Mouse (Mus musculus) neural tube, embryonic 15.5 days (tissue): ENCODE data around the gene Map3k14. TPM values are rescaled to one million over a fixed set of nuclear protein-coding genes. Genes with fewer than 3 reads are reported as not detected.

Experiments
- ATAC-seq: fragments of 200-750 bp; cut with Nextera tagmentation; 2 replicates; pipeline ENCODE4 v1.8.0; 2017; ENCODE audit warnings: mild to moderate bottlenecking, moderate TSS enrichment, moderate library complexity; ENCODE audit not compliant: low FRiP score
- H3K27ac ChIP-seq: fragments of 300-500 bp; sonication (generic); replicated peaks from 2 replicates; pipeline ENCODE4 v1.5.1; 2015; ENCODE audit warnings: mild to moderate bottlenecking, inconsistent platforms
- H3K27me3 ChIP-seq: fragments of 300-500 bp; sonication (generic); replicated peaks from 2 replicates; pipeline ENCODE4 v1.6.1; 2015; ENCODE audit warnings: inconsistent platforms
- H3K36me3 ChIP-seq: fragments of 300-500 bp; sonication (generic); 2 replicates; pipeline ENCODE4 v1.6.1; 2015; ENCODE audit warnings: inconsistent platforms
- H3K4me1 ChIP-seq: fragments of 300-500 bp; sonication (generic); 2 replicates; pipeline ENCODE4 v1.6.1; 2015; ENCODE audit warnings: inconsistent platforms
- H3K4me2 ChIP-seq: fragments of 300-500 bp; sonication (generic); 2 replicates; pipeline ENCODE4 v1.6.1; 2015; ENCODE audit warnings: inconsistent platforms, mild to moderate bottlenecking, moderate library complexity
- H3K4me3 ChIP-seq: fragments of 300-500 bp; sonication (generic); replicated peaks from 2 replicates; pipeline ENCODE4 v1.5.1; 2015; ENCODE audit warnings: mild to moderate bottlenecking, inconsistent platforms
- H3K9ac ChIP-seq: fragments of 300-500 bp; sonication (generic); replicated peaks from 2 replicates; pipeline ENCODE4 v1.6.1; 2015; ENCODE audit warnings: mild to moderate bottlenecking, inconsistent platforms
- H3K9me3 ChIP-seq: fragments of 300-500 bp; sonication (generic); replicated peaks from 2 replicates; pipeline ENCODE4 v1.6.1; 2016; ENCODE audit warnings: inconsistent platforms
- WGBS: fragments of 180-500 bp; shearing (Covaris S2); methylation state at CpG from one replicate; pipeline ENCODE4 v1.1.7; 2015; ENCODE audit warnings: mixed read lengths; 5-methylcytosine and 5-hydroxymethylcytosine counted together
- polyA plus RNA-seq: library from polyadenylated mRNA; unstranded; fragments of >200 nt; fragmentation: Nextera tagmentation; extraction: Ambion mirVana; gene quantifications from 2 replicates; pipeline ENCODE4 v1.2.1, GENCODE M21; 2015

Gene Map3k14
- polyA plus RNA-seq, 1 experiment from 2014 or later: 3.8 TPM

DNA sequence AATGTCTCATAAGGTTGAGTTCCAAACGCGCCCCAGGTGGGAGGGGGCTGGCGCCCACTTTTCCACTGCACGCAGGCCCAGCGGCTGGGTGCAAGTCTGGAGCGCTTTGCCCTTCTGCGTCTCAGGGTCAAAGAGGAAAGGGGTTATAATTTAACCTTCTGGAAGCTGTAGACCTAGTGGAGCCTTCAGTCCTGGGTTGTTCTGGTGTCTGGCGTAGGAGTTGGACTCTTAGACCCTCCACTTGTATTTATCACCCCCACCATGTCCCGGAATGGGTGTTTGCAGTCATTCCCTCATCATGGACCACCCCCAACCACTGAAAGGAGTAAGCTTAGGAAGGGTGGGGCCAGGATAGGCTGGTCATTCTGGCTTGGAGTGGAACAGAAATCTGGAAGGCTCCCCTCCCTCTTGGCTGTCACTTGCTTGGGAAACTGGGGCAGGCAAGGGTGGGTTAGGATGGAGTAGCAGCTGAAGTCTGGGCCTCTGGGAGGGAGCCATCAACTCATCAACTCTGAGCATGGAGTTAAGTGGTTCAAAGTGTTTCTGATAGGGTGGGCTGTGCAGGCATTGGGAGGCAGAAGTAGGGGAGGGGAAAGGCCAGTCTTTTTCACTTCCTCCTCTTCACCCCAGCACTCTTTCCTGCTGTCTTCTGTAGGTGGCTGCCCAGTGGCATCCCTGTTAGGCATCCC, 95.4 kb downstream of the Map3k14 start:
- Histone ChIP-seq H3K9me3 (no peaks in the 10 kb centered on the region), H3K4me3 (peak overlapping the region; percentile 71), H3K36me3 (no peaks in the 10 kb centered on the region), H3K4me1 (peaks cover 55% of the 10 kb centered on the region), H3K27me3 (peaks cover 29% of the 10 kb centered on the region), H3K9ac (peak overlapping the region; percentile 76), H3K4me2 (peak overlapping the region; percentile 85), H3K27ac (no peak overlapping the region)
- no peak for ATAC-seq
- 44% methylated on average over 9 of the region's 9 CpGs for WGBS

DNA sequence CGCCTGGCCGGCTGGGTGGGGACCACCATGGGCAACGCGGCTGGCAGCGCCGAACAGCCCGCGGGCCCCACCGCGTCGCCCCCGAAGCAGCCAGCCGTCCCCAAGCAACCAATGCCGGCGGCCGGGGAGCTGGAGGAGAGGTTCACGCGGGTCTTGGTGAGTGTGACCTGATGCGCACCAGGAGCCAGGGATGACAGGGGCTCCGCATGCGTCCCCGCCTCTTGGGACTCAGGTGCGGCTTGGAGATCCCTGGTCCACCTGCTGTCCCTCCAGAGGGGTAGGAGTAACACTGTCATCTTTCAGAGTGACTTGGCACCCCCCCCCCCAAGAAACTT, 96.0 kb downstream of the Map3k14 start:
- peak; percentile 12; the same call in 1 of the 2 replicates for ATAC-seq
- H3K4me1 ChIP-seq: peaks cover 55% of the 10 kb centered on the region
- peak overlapping the region; percentile 85 for H3K4me2 ChIP-seq
- peak overlapping the region; percentile 71 for H3K4me3 ChIP-seq
- peak overlapping the region; percentile 71; the same call in 1 of the 2 replicates for H3K27ac ChIP-seq
- no peaks in the 10 kb centered on the region for H3K9me3 ChIP-seq
- H3K27me3 ChIP-seq: peaks cover 29% of the 10 kb centered on the region
- H3K36me3 ChIP-seq: no peaks in the 10 kb centered on the region
- WGBS: 2% methylated on average over 22 of the region's 23 CpGs
- peak overlapping the region; percentile 76 for H3K9ac ChIP-seq

DNA sequence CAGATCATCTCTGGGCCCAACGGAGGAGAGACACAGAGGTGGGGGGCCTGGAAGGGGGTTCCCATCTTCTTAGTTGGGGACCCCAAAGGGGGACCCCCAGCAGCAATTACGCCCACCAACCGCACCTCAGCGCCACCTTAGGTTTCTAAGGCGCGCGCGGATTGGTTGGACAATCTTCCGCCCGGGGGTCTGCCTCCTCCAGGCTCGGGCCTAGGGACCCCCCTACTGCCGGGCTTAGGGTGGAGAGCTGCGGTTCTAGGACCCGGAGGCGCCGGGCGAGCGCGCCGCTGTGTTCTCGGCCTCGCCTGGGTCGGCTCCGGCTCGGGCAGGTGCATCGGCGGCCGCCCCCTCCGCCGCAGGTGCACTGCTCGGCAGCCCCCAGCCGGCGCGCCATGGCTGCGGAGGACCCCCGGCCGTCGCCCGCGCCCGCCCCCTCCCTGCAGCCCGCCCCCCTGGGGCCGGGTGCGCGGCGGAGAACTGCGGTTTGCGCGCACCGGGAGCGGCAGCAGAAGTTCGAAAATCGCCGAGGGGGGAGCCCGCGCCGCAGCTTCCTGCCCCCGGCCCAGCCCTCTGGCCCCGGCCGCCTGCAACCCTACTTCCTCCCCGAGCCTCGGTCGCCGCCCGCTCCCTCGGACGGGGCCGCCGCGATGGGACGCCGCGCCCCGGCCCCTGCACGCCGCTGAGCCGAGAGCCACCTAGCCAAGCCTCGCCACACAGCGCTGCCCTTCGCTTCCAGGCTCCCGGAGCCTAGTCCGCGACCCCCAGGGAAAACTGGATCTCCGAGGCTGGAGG, 96.6 kb downstream of the Map3k14 start, which contains the start of gene Fmnl1:
Gene Fmnl1, plus strand, starts transcription at position 614 of the 792 bp plus-strand sequence.
- Histone ChIP-seq H3K4me1 (peaks cover 55% of the 10 kb centered on the region), H3K9me3 (no peaks in the 10 kb centered on the region), H3K4me2 (peak within 1 kb of the TSS; percentile 85), H3K27ac (peak within 1 kb of the TSS; percentile 71), H3K27me3 (peaks cover 29% of the 10 kb centered on the region), H3K36me3 (no peaks in the 10 kb centered on the region), H3K4me3 (peak within 1 kb of the TSS; percentile 71), H3K9ac (peak within 1 kb of the TSS; percentile 76)
- WGBS: under 1% methylated on average over 70 of the region's 84 CpGs
- peak; percentile 78 for ATAC-seq

DNA sequence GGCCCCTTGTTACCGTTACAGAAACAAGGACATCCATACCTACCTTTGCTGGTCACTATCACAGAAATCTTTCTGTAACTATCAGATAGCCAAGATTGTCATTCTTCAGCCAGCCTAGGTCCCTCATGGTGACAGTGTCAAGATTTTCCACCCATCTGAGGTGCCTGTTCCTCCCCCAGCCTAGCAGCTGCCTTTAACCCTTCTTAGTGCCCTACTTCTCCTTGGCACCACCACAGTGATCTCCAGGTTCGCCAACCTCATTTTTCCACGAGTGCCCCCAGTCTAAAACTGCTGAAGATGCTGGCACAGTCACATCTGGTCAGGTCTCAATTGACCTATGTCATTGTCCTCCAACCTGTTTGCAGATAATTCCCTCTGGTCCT, 97.2 kb downstream of the Map3k14 start:
- peak; percentile 23; the same call in 1 of the 2 replicates for ATAC-seq
- Histone ChIP-seq H3K27ac (0 out of 2 replicates have a peak overlapping the region, but pooled peaks have one; percentile 71), H3K4me3 (peak overlapping the region; percentile 71), H3K27me3 (peaks cover 29% of the 10 kb centered on the region), H3K36me3 (no peaks in the 10 kb centered on the region), H3K4me1 (peaks cover 55% of the 10 kb centered on the region), H3K9ac (peak overlapping the region; percentile 76), H3K9me3 (no peaks in the 10 kb centered on the region), H3K4me2 (peak overlapping the region; percentile 85)
- 46% methylated on average over 3 of the region's 3 CpGs for WGBS

Other genes with a start within 250 kb of the Map3k14 start
- 33.8 and 39.3 TPM in 2 replicates for gene Nmt1, start 239.3 kb downstream of the Map3k14 start, polyA plus RNA-seq
- gene Dcakd, start 239.1 kb downstream of the Map3k14 start, polyA plus RNA-seq: 149 and 153 TPM in 2 replicates
- gene Plcd3, start 165.8 kb downstream of the Map3k14 start, polyA plus RNA-seq: 3.2 and 3.4 TPM in 2 replicates
- gene Acbd4, start 165.8 kb downstream of the Map3k14 start, polyA plus RNA-seq: 9.3 and 10.4 TPM in 2 replicates
- gene Hexim1, start 151.2 kb downstream of the Map3k14 start, polyA plus RNA-seq: 4.3 and 4.5 TPM in 2 replicates
- gene Hexim2, start 135.0 kb downstream of the Map3k14 start, polyA plus RNA-seq: 28.4 and 29.0 TPM in 2 replicates
- gene Fmnl1, start 96.4 kb downstream of the Map3k14 start, polyA plus RNA-seq: 8.6 and 10.8 TPM in 2 replicates
- gene 1700023F06Rik, start 58.9 kb downstream of the Map3k14 start, polyA plus RNA-seq: 2.1 and 2.3 TPM in 2 replicates
- gene Spata32, start 49.0 kb downstream of the Map3k14 start, polyA plus RNA-seq: 1.00 and 1.3 TPM in 2 replicates
- gene Arhgap27, start 96.2 kb upstream of the Map3k14 start, polyA plus RNA-seq: 6.3 and 8.3 TPM in 2 replicates
- gene Plekhm1, start 145.2 kb upstream of the Map3k14 start, polyA plus RNA-seq: 8.2 and 8.9 TPM in 2 replicates
- gene Lrrc37a, start 237.1 kb upstream of the Map3k14 start, polyA plus RNA-seq: not detected in 2 replicates